Mouse (Mus musculus) lung, adult 2 months (tissue): ENCODE measurements around the gene Cdkal1. TPM values are rescaled to one million over a fixed set of nuclear protein-coding genes. Genes with fewer than 3 reads are reported as not detected.

Experiments used
- DNase-seq: peaks from one replicate; pipeline ENCODE4 v3.0.0; 2022
- H3K4me1 ChIP-seq: fragments of 200-500 bp; 2 replicates; pipeline ENCODE4 v1.6.1; 2011; ENCODE audit warnings: low read length; ENCODE audit not compliant: control insufficient read depth, insufficient read depth
- H3K4me3 ChIP-seq: fragments of 200-500 bp; replicated peaks from 2 replicates; pipeline ENCODE3; 2011; ENCODE audit warnings: low read depth, mild to moderate bottlenecking, control low read depth, low read length; ENCODE audit errors: extremely low read depth
- CTCF ChIP-seq: fragments of 200-500 bp; IDR thresholded peaks from 2 replicates; pipeline ENCODE4 v1.5.1; 2011; ENCODE audit warnings: mild to moderate bottlenecking, low read length, control low read depth; ENCODE audit not compliant: insufficient read depth
- POLR2A ChIP-seq: fragments of 200-500 bp; IDR thresholded peaks from 2 replicates; pipeline ENCODE4 v1.6.1; 2011; ENCODE audit warnings: low read depth, mild to moderate bottlenecking, control low read depth, low read length, borderline replicate concordance; ENCODE audit errors: extremely low read depth
- WGBS: fragments of 180-500 bp; shearing (Covaris S2); methylation state at CpG from one replicate; pipeline ENCODE4 v1.1.7; 2018; 5-methylcytosine and 5-hydroxymethylcytosine counted together
- polyA plus RNA-seq: library from polyadenylated mRNA; depleted of rRNA; stranded (reverse); fragments of >200 nt; gene quantifications from 2 replicates; pipeline ENCODE4 v1.2.3, GENCODE M21; 2012

The Cdkal1 gene
- polyA plus RNA-seq, 1 experiment: 2.6 TPM

DNA sequence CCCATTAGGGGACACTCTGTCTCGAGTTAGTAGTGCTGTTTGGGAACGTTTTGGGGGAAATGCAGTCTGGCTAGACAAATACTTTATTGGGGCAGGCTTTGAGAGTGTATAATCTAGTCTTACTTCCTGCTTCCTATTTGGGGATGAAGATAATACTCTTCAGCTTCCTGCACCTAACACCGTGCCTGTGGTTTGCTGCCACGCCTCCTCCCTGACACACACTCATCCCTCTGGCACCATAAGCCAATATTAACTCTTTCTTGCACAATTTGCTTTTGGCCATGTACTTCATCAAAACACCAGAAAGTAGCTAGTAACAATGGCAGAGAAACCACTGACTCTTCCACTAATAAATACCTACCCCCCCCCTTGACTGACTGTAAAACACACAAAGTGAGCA, 63.4 kb downstream of the Cdkal1 start:
- H3K4me1 ChIP-seq: no peaks in the 10 kb centered on the region; the same call in 1 of the 2 replicates
- WGBS: 27% methylated on average over 4 of the region's 4 CpGs
- no peak for DNase-seq
- no peak overlapping the region for H3K4me3 ChIP-seq
- TF ChIP-seq POLR2A: no peak
- TF ChIP-seq CTCF: no peak

DNA sequence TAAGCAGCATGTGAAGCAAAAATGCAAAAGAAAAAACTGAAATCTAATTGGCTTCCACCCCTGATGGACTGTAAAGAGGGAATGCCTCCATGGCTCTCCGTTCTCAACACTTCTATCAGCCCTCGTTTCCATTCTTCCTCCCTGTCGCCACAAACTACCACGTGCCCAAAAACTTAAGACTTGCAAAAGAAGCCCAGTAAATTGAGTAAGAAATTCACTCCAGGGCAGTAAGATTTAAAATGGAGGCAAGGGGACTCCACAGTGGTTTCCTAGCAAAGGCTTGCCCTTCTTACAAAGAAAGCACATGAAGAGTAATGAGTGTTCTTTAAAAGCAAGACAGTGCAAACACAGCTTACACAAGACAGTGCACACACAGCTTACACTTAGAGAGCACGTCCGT, 64.0 kb downstream of the Cdkal1 start:
- WGBS: 64% methylated on average over 6 of the region's 6 CpGs
- no peak overlapping the region for H3K4me3 ChIP-seq
- TF ChIP-seq CTCF (no peak), POLR2A (no peak)
- H3K4me1 ChIP-seq: no peaks in the 10 kb centered on the region; the same call in 1 of the 2 replicates
- DNase-seq: no peak

DNA sequence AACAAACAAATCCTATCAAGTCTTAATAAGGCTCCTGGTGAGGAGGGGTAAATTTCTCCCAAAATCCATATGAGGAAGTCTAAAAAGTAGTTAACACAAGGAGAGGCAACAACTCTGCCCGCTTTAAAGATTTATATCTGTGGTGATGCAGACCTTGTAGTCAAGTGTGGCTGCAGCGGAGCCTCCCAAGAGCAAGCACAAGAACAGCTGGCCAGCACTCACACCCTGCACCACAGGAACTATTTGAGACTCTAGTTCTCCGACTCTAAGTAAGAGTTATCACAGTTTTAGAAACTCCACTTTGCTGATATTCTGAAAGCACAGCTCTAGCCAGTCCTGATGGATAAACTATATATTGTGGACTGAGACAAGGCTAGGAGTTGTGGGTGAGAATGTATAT, 68.5 kb downstream of the Cdkal1 start:
- Histone ChIP-seq H3K4me3 (no peak overlapping the region), H3K4me1 (no peaks in the 10 kb centered on the region; the same call in 1 of the 2 replicates)
- TF ChIP-seq POLR2A (no peak), CTCF (no peak)
- DNase-seq: no peak
- 79% methylated on average over 3 of the region's 3 CpGs for WGBS

DNA sequence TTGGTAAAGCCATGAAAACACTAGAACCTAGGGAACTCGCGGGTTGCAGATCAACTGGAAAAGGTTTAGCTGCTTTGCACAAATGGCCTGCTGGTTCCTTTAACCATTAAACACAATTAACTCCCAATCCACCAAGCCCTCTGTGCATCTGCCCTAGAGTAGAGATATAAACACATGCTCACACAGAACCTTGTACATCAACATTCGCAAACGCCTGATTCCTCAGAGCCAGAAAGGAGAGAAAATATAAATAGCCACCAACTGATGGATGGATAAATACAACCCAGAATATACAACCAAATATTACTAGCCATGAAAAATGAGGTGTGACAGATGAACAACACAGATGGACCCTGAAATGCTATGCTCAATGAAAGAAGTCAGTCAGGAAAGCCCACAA, 70.6 kb downstream of the Cdkal1 start:
- TF ChIP-seq CTCF (no peak), POLR2A (no peak)

DNA sequence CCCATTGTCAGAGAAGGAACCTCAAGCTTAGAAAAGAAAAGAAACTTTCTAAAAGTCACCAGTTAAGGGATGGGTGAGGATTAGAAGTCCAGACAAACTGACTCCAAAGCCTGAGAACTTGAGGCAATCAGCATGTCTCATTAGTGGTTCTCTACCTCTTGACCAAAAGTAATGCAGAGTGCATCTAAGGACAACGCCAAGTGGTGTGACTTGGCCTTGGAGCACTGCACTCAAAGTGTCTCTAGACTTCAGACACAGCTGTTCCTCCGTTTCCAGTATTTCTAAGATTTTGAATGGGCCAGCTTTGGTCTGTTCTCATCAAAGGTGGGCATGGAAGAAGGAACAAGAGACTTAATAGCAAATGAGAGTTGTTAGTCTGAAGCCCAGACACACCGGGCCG, 74.1 kb downstream of the Cdkal1 start:
- TF ChIP-seq POLR2A (no peak), CTCF (no peak)
- WGBS: 53% methylated on average over 4 of the region's 4 CpGs
- Histone ChIP-seq H3K4me3 (no peak overlapping the region), H3K4me1 (peaks cover 10% of the 10 kb centered on the region)
- DNase-seq: no peak

More for the DNA sequence above, 70.6 kb downstream of the Cdkal1 start:
- no peak for DNase-seq
- WGBS: 70% methylated on average over 4 of the region's 4 CpGs
- peaks cover 10% of the 10 kb centered on the region for H3K4me1 ChIP-seq
- no peak overlapping the region for H3K4me3 ChIP-seq

DNA sequence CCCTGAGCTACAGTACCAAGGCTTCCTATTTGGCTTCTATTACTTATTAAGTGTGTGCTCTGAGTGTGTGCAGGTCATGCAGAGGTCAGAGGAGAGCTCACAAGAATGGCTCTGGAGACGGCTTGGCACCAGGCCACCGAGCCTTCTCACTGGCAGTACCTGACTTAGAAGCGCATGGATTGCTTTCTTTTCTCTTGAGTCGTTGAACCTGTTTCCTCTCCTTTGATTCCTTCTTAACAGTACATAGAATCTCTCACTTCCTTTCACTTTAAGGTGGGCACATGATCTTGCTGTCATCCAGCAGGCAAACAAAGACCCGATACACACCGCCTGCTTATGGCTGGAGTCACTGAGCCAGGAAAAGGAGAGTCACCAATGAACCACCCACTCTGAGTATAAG, 74.8 kb downstream of the Cdkal1 start:
- Histone ChIP-seq H3K4me3 (no peak overlapping the region), H3K4me1 (peaks cover 10% of the 10 kb centered on the region)
- TF ChIP-seq CTCF (no peak), POLR2A (no peak)
- WGBS: 30% methylated on average over 6 of the region's 6 CpGs
- peak; percentile 45 for DNase-seq

DNA sequence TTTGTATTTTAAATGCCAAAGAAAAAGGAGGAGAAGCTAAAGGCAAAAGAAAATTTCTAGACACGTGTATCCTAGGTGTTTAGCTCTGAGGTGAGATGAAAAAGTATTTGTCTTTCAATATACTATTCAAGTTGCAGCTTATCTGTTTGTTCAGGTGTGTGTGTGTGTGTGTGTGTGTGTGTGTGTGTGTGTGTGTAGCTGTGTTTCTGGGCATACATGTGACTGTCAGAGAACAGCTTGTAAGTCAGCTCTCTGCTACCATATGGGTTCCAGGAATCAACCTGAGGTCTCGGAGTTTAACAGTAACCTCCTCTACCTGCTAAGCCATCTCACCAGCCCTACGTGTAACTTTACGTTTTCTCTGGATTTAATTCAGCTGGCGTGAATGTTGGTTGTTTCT, 76.0 kb downstream of the Cdkal1 start:
- Histone ChIP-seq H3K4me3 (no peak overlapping the region), H3K4me1 (peaks cover 10% of the 10 kb centered on the region)
- no peak for TF ChIP-seq CTCF
- TF ChIP-seq POLR2A: no peak
- WGBS: 87% methylated on average over 5 of the region's 5 CpGs
- DNase-seq: no peak

DNA sequence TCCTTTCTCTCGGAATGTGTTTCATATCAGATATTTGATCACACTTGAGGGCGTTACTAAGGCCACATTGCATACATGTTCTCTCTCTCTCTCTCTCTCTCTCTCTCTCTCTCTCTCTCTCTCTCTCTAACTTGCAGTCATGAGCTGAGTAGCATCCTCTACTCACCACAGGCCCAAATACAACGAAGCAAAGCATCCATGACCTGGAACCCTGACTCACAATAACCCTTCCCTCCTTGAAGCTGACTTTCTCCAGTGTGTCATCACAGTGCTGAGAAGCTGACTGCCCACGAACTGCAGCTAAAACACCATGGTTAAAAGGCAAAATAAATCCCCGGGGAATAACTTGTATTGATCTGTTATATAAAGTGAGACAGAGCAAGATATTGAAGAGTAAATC, 76.4 kb downstream of the Cdkal1 start:
- no peak for TF ChIP-seq CTCF
- H3K4me3 ChIP-seq: no peak overlapping the region
- 79% methylated on average over 5 of the region's 5 CpGs for WGBS
- peaks cover 10% of the 10 kb centered on the region for H3K4me1 ChIP-seq
- DNase-seq: no peak

DNA sequence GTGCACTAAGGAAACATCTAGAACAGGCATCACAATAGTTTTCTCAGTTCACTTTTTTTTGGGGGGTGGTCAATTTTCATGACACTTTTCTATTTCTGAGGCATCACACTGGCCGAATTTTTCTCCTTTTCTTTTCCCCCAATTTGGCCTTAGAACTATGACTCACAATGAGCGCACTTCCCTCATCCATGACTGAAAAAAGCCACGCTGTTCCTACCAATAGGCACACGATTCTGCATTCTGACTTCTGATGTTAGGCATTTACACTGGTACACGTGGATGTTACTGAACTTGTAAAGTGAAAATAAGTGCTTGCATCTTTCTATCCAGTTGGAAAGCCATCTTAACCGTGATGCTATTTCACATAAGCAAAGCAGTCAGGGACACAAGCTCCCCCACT, 77.3 kb downstream of the Cdkal1 start:
- TF ChIP-seq CTCF (no peak), POLR2A (no peak)
- H3K4me3 ChIP-seq: no peak overlapping the region
- peaks cover 14% of the 10 kb centered on the region for H3K4me1 ChIP-seq
- 90% methylated on average over 6 of the region's 6 CpGs for WGBS
- DNase-seq: no peak

DNA sequence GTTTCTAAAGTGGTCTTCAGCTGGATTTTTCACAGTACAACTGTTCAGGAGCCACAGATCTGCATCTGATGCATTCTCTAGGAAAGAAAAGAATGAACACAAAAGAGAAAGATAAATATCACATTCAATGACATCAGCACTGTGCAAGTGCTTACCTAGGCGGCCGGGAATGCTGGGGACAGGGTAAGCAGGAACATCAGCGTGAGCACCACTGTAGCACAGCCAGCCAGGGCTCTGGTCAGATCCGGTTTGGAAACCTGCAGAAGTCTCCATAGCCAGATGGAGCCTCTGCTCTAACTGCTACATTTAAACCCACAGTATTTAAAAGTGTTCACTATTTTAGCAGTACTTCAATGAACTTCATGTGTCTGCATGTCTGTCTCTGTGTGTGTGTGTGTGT, 78.2 kb downstream of the Cdkal1 start:
- Histone ChIP-seq H3K4me3 (no peak overlapping the region), H3K4me1 (peaks cover 14% of the 10 kb centered on the region)
- TF ChIP-seq POLR2A (no peak), CTCF (no peak)
- no peak for DNase-seq
- 65% methylated on average over 4 of the region's 4 CpGs for WGBS

DNA sequence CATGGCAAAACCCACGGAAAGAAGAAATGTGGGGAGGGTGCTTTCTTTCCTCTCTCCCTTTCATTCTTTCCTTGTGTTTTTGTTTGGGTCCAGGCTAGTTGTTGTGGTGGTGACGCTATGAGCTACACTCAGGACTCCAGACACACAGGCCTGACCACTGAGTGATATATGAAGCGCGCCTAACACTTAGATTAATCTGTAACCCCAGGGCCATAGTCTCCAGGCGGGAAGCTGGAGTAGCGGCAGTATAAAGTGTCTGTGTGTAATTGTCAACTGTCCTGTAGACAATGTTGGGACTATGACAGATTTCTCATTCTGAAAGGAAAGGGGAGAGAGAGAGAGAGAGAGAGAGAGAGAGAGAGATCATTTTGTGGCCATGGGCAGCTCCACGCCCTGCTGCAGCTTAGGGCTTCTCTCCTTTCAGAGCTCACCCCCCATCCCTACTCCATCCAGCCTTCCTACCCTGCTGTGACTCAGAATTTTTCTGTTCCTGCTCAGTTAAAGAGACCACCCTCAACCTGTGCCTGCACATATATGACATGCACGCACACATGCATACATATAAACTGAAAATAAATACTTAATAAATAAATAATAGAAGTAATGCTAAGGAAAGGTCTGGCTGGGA, 79.8 kb downstream of the Cdkal1 start:
- TF ChIP-seq CTCF: no peak
- no peak for TF ChIP-seq POLR2A
- peaks cover 6% of the 10 kb centered on the region for H3K4me1 ChIP-seq
- DNase-seq: no peak
- no peak overlapping the region for H3K4me3 ChIP-seq
- WGBS: 94% methylated on average over 8 of the region's 8 CpGs
